Mouse (Mus musculus) WW6 (cell line): ENCODE data around the gene Pecr.
A peak's percentile ranks its signal among the peaks of the same experiment; 100 is the strongest.
"Not testable (repeated sequence)": the region's sequence is repeated elsewhere in the genome, so short reads cannot be mapped to it uniquely, and the experiment has no call there.

ENCODE experiments used
- DNase-seq: peaks from one replicate; pipeline ENCODE4 v3.0.0-alpha.2; 2013; ENCODE audit warnings: low read depth, low spot score

Pecr gene

GRCm38 (mm10) chr1:72237007-72237775 lies 46.9 kb downstream of the Pecr start:
- no peak for DNase-seq

- DNase-seq, result not testable (repeated sequence)
These were observed 47.6 kb downstream of the Pecr start for GRCm38 (mm10) chr1:72236363-72237006.

- not testable (repeated sequence) for DNase-seq
These were observed 51.5 kb downstream of the Pecr start for GRCm38 (mm10) chr1:72232592-72232991.

GRCm38 (mm10) chr1:72228974-72229373 lies 55.1 kb downstream of the Pecr start:
- no peak for DNase-seq

- no peak for DNase-seq
These were observed 56.6 kb downstream of the Pecr start for GRCm38 (mm10) chr1:72227546-72227945.

- DNase-seq, result no peak
These were observed 57.1 kb downstream of the Pecr start for GRCm38 (mm10) chr1:72226887-72227481.

GRCm38 (mm10) chr1:72226172-72226886 lies 57.8 kb downstream of the Pecr start:
- DNase-seq, result no peak

GRCm38 (mm10) chr1:72225720-72226171 lies 58.4 kb downstream of the Pecr start:
- peak; percentile 90 for DNase-seq

GRCm38 (mm10) chr1:72225054-72225718 lies 58.9 kb downstream of the Pecr start:
- DNase-seq, result no peak

GRCm38 (mm10) chr1:72220008-72220407 lies 64.1 kb downstream of the Pecr start:
- no peak for DNase-seq

GRCm38 (mm10) chr1:72219116-72219515 lies 65.0 kb downstream of the Pecr start:
- DNase-seq, result no peak

GRCm38 (mm10) chr1:72218626-72219025 lies 65.5 kb downstream of the Pecr start:
- no peak for DNase-seq

- DNase-seq, result no peak
These were observed 67.4 kb downstream of the Pecr start for GRCm38 (mm10) chr1:72216761-72217160.

- no peak for DNase-seq
These were observed 68.9 kb downstream of the Pecr start for GRCm38 (mm10) chr1:72215174-72215573.

GRCm38 (mm10) chr1:72214470-72214961 lies 69.6 kb downstream of the Pecr start:
- DNase-seq, result no peak

GRCm38 (mm10) chr1:72213954-72214353 lies 70.2 kb downstream of the Pecr start:
- DNase-seq, result no peak

GRCm38 (mm10) chr1:72211701-72212699 lies 72.1 kb downstream of the Pecr start, which contains the start of gene Mreg:
Mreg (minus strand) TSS chr1:72212307.
- no peak for DNase-seq

GRCm38 (mm10) chr1:72210803-72211679 lies 73.1 kb downstream of the Pecr start:
- no peak for DNase-seq
